Mouse (Mus musculus): ENCODE data around the gene Pdhx.
A peak's percentile ranks its signal among the peaks of the same experiment; 100 is the strongest.

Gene Pdhx

GRCm38 (mm10) chr2:103058266-103058665 lies 15.0 kb downstream of the Pdhx start:
- no peak for DNase-seq

DNA sequence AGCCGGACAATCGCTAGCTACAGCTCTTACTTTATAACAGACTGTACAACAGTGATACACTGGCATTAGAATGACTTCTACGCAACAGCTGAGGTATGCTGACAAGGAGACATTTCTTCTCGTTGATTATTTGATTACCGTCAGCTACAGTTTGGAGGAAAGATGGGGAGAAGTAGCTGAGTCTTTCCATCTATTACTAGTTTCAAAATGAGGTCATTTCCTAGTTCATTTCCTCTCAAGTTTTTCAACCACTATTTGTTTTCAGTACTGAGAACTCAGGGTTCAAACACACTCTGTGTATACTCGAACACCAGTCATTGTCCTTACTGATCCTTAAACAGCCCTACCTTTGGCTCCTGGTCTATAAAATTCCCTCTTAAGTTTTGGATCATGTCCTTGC lies 17.5 kb downstream of the Pdhx start:
- DNase-seq: no peak

DNA sequence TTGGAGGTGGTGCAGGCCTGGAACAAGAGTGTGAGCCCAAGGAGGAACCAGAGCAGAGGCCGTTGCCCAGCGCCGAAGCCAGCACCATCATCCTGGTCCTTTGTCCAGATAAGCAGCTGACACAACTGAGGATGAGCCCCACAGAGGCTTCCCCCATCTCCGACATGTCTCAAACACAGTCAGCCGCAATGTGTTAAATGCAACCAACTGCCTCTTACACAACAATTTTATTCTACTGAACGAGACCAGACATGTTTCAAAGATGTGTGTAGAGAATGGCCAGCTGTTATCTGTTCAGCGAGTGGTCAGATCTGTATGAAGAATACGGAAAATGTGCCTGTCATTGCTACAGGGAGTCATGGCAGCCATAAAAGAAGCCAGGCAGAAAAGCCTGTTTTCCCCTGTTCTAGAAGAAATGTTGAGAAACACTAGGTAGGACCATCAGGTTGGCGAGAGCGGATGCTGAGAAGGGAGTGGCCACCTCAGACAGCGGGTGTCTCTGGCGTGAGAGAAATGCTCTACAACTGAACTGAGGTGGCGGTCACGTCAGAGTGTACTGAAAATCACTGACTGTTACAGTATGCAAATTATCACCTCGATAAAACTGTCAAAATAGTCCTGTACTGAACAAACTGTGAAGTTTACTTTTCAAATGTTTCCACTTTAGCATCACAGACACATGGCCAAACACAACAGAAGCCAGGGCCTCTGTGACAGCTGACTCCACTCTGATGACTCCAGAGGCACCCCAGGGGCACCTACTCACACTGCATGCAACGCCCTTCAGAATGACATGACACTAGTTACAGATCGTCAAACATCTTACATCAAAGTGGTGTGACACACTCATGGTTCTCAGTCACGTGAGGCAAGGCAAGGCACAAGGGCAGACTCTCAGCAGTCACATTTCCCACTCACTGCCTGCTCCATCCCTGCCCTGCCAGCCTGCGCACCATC lies 21.1 kb downstream of the Pdhx start:
- DNase-seq: no peak

DNA sequence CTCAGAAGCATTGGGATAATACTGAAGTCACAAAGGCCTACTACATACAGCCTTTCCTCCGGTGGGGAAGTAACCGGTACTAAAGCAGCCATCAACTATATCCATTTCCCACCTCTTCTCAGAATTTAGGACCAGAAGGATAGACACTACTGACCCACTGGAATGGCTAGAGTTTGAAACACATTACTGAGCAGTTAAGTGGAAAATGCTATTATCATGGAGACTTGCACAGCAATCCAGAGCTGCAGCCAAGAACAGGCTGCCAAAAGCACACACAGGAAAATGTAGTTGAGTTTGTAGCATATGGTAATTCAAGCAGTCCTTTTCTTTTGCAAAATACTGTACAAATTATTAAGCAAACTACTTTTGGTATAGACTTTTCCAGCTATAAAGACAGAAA lies 28.0 kb downstream of the Pdhx start:
- DNase-seq: peak; percentile 18

- no peak for DNase-seq
These were observed 32.4 kb downstream of the Pdhx start for GRCm38 (mm10) chr2:103040896-103041295.

GRCm38 (mm10) chr2:103037831-103038230 lies 35.5 kb downstream of the Pdhx start:
- no peak for DNase-seq

- no peak for DNase-seq
These were observed 50.6 kb downstream of the Pdhx start for GRCm38 (mm10) chr2:103022728-103023127.

DNA sequence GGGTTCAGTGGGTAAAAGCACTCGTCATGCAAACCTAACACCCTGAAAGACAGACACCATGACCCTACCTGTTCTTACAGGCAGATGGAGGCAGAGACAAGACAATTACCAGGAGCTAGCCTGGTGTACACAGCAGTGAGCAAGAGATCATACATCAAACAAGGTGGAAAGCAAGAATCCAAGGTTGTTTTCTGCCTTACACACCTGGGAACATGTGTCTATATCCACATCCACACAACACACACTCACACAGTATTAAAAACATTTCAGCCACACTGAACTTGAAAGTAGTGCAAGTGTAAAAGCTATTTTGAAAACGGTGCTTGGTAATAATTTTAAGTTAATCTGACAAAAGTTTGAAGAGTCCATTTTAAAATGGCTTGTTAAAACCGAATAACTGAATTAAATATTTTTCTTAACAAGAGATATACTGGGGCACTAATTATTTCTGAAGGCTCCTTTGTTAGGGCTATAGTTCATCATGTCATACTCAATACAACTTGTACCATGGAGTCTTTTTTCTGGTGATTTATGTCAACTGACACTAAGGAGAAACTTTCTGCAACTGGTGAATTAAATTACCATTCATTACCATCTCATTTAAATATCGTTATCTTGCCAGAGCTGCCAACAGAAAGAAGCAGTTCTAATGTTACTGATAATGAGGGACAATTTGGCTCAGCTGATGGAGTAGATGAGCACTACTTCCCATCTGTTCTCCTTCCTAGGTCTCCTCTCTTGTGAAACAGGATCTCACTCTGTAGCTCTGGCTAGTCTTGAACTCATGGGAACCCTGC lies 52.9 kb downstream of the Pdhx start:
- no peak for DNase-seq

- no peak for DNase-seq
These were observed 54.4 kb downstream of the Pdhx start for GRCm38 (mm10) chr2:103018817-103019494.

- DNase-seq: no peak
These were observed 55.9 kb downstream of the Pdhx start for GRCm38 (mm10) chr2:103017391-103017824.

DNA sequence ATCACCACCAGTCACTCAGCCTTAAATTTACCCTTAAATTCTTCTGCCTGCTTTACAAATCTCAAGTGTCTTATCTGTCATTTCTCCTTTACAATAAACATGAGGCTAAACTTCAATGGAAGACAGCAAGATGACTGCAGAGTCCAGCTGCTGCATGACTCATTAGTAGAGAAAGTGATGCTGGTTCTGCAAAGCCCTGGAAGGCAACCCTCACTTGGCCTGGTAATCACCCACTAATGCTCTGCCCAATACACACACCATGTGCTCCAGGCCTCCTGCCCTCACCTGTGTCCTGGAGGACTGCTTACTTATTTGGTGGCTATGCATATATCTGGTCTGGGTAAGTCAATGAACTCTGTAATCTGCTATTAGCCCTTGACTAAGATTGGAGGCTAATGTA lies 57.2 kb downstream of the Pdhx start:
- no peak for DNase-seq

- DNase-seq: no peak
These were observed 60.3 kb downstream of the Pdhx start for GRCm38 (mm10) chr2:103012782-103013575.

DNA sequence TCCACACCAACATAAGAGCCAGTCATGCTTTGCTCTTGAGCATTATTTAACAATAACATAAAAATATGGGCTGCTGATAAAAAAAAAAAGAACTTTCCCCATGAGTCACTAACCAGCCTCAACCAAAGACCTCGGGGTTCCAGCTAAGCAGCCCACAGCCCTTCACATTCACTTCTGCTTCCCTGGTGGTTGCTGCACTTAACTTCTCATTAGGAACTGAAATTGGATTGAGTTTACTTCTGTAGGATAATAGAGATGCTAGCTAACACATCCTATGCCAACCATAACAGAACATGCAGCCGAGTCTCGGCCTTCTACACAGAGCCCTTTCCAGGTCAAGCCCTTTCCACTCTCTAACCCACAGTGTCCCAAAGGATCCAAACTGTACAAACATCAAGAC lies 65.1 kb downstream of the Pdhx start:
- DNase-seq: no peak

DNA sequence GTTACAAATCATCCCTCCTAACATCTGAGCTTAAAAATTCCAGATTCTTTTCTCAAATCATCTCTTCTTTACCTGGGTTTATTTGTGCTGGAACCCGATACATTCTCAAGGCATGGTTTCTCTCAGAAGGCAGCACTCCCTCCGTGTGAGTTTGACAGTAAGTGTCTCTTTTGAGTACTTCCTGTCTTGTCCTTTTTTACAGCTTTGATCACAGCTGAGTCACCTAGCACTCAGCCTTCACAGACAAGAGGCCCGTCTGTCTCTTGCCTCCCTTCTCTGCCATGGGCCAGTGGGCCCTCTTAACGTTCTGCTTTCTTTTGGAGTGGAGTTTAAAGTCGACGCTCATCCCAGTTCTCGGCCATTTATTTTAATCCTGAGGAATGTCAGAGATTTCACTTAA lies 68.7 kb downstream of the Pdhx start:
- DNase-seq: no peak

- no peak for DNase-seq
These were observed 74.1 kb downstream of the Pdhx start for GRCm38 (mm10) chr2:102999153-102999575.

- DNase-seq: no peak
These were observed 75.0 kb downstream of the Pdhx start for GRCm38 (mm10) chr2:102998356-102998755.

- no peak for DNase-seq
These were observed 75.4 kb downstream of the Pdhx start for GRCm38 (mm10) chr2:102997874-102998273.

DNA sequence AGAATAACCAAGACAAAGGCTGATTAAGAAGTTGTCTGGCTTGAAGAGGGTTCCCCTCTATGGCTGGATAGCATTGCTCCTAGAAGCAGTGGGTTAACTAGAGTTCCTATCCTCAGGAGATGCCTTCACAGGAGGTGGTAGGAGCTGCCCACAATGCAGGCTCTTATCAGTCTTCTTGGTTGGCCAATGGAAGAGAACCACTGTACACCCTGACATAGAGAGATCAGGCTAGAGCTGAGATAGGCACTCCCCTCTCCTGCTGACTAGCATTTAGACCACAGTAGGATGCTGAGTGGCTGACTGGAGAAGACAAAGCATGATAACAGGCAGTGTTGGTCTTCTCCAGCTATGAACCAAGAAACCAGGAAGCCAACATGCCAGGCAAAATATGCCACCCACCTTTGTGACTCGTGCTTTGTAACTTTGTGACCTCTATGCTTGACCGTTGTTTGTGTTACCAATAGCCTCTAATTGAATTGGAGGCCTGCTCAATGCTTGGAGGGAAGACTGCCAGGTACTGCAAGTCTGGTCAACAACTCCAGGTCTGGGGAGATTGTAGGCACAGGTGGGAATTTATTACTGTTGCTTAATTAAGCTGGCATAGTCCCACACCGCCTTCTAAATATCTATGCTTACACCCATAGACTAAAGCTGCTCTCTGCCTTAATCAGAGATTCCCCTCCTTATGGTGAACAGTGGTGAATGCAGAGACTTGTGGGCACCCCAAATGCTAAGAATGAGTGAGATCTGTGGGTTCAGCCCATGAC lies 79.3 kb downstream of the Pdhx start:
- no peak for DNase-seq

DNA sequence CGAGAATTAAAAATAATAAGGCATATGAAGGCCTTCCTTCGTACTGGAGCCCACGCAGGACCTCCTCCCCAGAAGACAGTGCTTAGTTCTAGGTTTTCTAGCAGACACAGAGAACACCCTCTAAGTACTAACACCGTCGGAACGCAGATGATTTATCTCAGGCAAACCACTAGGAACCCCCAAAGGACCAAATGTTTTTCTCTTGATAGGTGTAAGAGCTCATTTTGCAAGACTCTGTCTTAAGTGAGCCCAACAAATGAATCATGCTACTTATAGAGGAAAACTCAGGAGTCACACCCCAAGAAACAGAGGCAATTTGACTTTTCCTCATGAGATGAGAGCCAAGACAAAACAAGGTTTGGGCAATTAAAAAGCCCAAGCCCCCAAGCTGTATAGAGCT lies 80.9 kb downstream of the Pdhx start:
- DNase-seq: no peak

- DNase-seq: no peak
These were observed 83.0 kb downstream of the Pdhx start for GRCm38 (mm10) chr2:102990301-102990702.

GRCm38 (mm10) chr2:102989446-102989845 lies 83.9 kb downstream of the Pdhx start:
- no peak for DNase-seq

GRCm38 (mm10) chr2:102987708-102988010 lies 85.7 kb downstream of the Pdhx start:
- DNase-seq: no peak

Data from cerebellum, adult 8-10 months (tissue).